Mouse (Mus musculus) G1E (cell line): Measurements from ENCODE around the gene Fer. TPM values are rescaled to one million over a fixed set of nuclear protein-coding genes. Genes with fewer than 3 reads are reported as not detected.
A peak's percentile ranks its signal among the peaks of the same experiment; 100 is the strongest.

Source experiments
- ATAC-seq: 2 replicates; pipeline ENCODE4 v1.8.0; 2016; ENCODE audit warnings: mild to moderate bottlenecking; ENCODE audit not compliant: insufficient number of reproducible peaks, poor library complexity, low FRiP score, severe bottlenecking; ENCODE audit errors: extremely low read depth
- DNase-seq: peaks from one replicate; pipeline ENCODE4 v3.0.0; 2012; ENCODE audit warnings: low spot score
- H3K27me3 ChIP-seq: 2 replicates; pipeline ENCODE4 v1.6.1; 2012; ENCODE audit warnings: mild to moderate bottlenecking, low read length, inconsistent platforms; ENCODE audit not compliant: insufficient read depth
- H3K36me3 ChIP-seq: replicated peaks from 2 replicates; pipeline ENCODE3; 2012; ENCODE audit warnings: mild to moderate bottlenecking, inconsistent platforms
- H3K4me1 ChIP-seq: 2 replicates; pipeline ENCODE4 v1.6.1; 2012; ENCODE audit warnings: low read depth, low read length, inconsistent platforms, mixed read lengths; ENCODE audit not compliant: insufficient read depth
- H3K4me3 ChIP-seq: 2 replicates; pipeline ENCODE4 v1.5.1; 2012; ENCODE audit warnings: low read depth, mild to moderate bottlenecking, inconsistent platforms, low read length, moderate library complexity, mixed read lengths
- H3K9me3 ChIP-seq: replicated peaks from 2 replicates; pipeline ENCODE4 v1.6.1; 2012; ENCODE audit warnings: inconsistent platforms
- CTCF ChIP-seq: IDR thresholded peaks from 2 replicates; pipeline ENCODE4 v1.5.1; 2012; ENCODE audit warnings: low read depth, low read length, inconsistent platforms, mixed read lengths
- GATA1 ChIP-seq: IDR thresholded peaks from 2 replicates; pipeline ENCODE4 v1.6.1; 2012; ENCODE audit warnings: borderline replicate concordance, low read length, inconsistent platforms, mixed read lengths
- GATA2 ChIP-seq: IDR thresholded peaks from 2 replicates; pipeline ENCODE4 v1.6.1; 2012; ENCODE audit warnings: low read depth, low read length, inconsistent platforms, borderline replicate concordance
- POLR2AphosphoS5 ChIP-seq: IDR thresholded peaks from 2 replicates; pipeline ENCODE4 v1.6.1; 2012; ENCODE audit warnings: low read depth, low read length, inconsistent platforms; ENCODE audit not compliant: insufficient replicate concordance
- TAL1 ChIP-seq: conservative IDR thresholded peaks from 2 replicates; pipeline ENCODE4 v1.6.1; 2012; ENCODE audit warnings: low read depth, low read length, inconsistent platforms, mixed read lengths
- polyA plus RNA-seq: library from polyadenylated mRNA; stranded (reverse); fragments of >175 nt; gene quantifications from 2 replicates; pipeline ENCODE4 v1.2.3, GENCODE M21; 2012
- total RNA-seq, 2 experiments: library from RNA; stranded (forward) in 1 of 2; stranded (reverse) in 1 of 2; fragments of 200-1000 nt in 1 of 2; fragments of >200 nt in 1 of 2; fragmentation: Nextera tagmentation in 1 of 2; gene quantifications; 2 replicates each; pipeline ENCODE4 v1.2.3; 2014 to 2017

Fer gene
- total and polyA plus RNA-seq, 3 experiments = 1.9 to 39.8 (median 27.9) TPM

DNA sequence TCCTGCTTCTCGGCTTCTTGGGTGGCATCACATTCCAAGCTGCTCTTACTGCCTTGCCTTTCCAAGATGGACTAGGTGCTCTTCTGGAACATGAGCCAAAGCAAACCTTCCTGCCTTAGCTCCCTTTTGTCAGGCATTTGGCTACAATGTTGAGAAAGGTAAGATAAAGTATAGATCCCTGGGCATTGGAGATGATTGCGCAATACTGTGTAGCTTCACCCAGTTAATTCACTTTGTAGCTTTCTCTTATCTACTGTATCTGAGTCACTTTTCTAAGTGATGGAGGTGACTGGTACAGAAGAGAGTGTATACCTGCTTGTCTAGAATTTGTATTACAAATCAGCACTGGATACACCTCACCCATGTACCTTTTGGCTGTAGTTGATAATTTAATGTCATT is 24.1 kb downstream of the Fer start:
- Histone ChIP-seq H3K27me3 (no peaks in the 10 kb centered on the region), H3K9me3 (no peaks in the 10 kb centered on the region), H3K4me1 (peaks cover 2% of the 10 kb centered on the region; the same call in 1 of the 2 replicates), H3K4me3 (no peak overlapping the region), H3K36me3 (peaks cover 5% of the 10 kb centered on the region)
- DNase-seq (no peak), ATAC-seq (no peak)
- TF ChIP-seq POLR2AphosphoS5 (no peak), GATA1 (no peak), CTCF (no peak), TAL1 (no peak), GATA2 (no peak)

DNA sequence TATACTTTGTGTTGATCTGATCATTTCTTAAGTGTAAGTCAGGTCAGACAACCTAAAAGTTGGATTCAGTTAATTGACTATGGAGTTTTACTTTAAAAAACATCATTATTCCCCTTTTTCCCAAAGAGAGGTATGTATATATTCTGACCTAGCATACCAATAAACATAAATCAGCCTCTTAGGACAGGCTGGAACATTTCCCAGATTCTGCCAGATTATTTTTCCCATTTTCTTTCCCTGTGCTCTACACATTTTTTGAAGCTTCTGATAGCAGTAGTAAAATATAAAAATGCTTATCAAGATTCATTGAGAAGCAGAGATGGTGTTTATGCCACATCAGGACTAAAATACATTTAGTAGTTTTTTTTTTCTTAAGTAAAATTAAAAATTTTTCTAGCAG is 27.7 kb downstream of the Fer start:
- no peak overlapping the region for H3K4me3 ChIP-seq
- H3K27me3 ChIP-seq = no peaks in the 10 kb centered on the region
- DNase-seq (no peak), ATAC-seq (no peak)
- peaks cover 5% of the 10 kb centered on the region for H3K36me3 ChIP-seq
- TF ChIP-seq CTCF = no peak
- TF ChIP-seq POLR2AphosphoS5 = no peak
- no peak for TF ChIP-seq TAL1
- H3K9me3 ChIP-seq = no peaks in the 10 kb centered on the region
- peaks cover 2% of the 10 kb centered on the region for H3K4me1 ChIP-seq

DNA sequence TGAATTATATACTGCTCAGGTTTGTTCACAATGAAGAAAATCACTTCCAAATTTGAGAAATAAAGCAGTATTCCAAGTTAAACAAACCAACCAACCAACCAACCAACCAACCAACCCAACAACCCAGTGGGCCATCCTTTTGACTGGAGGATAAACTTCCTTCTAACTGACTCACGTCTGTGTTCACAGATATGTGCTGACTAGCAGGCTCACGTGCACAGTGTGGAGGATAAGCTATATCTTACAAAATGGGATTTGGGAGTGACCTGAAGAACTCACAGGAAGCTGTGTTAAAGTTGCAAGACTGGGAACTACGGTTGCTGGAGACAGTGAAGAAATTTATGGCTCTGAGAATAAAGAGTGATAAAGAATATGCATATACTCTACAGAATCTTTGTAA is 33.0 kb downstream of the Fer start:
- no peak for DNase-seq
- Histone ChIP-seq H3K4me3 (no peak overlapping the region), H3K27me3 (no peaks in the 10 kb centered on the region), H3K4me1 (no peaks in the 10 kb centered on the region; the same call in 1 of the 2 replicates), H3K36me3 (peaks cover 19% of the 10 kb centered on the region), H3K9me3 (no peaks in the 10 kb centered on the region)
- ATAC-seq = no peak
- TF ChIP-seq POLR2AphosphoS5 (no peak), CTCF (no peak), GATA2 (no peak), GATA1 (no peak), TAL1 (no peak)

DNA sequence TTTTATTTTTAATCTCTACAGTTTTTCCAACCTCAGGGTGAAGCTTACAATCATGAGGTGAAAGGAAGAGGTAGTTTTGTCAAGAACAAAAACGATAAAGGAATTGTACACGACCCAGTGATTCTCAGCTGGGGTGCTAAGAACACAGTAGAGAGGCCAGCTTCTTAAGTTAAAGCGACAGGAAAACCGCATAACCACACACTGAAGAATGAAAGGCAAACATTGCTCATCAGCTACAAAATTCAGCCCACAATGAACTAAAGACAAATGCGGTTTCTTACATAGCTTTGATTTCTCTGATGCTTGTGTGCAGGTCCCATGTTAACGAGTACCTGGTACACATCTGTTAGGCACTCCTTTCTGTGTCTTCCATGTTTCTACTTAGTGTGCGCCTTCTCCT is 34.2 kb downstream of the Fer start:
- no peak overlapping the region for H3K4me3 ChIP-seq
- ATAC-seq (no peak), DNase-seq (no peak)
- no peaks in the 10 kb centered on the region for H3K27me3 ChIP-seq
- no peaks in the 10 kb centered on the region; the same call in 1 of the 2 replicates for H3K4me1 ChIP-seq
- H3K9me3 ChIP-seq = no peaks in the 10 kb centered on the region
- H3K36me3 ChIP-seq = peaks cover 19% of the 10 kb centered on the region
- no peak for TF ChIP-seq CTCF
- no peak for TF ChIP-seq GATA2
- no peak for TF ChIP-seq POLR2AphosphoS5
- TF ChIP-seq GATA1 = no peak
- TF ChIP-seq TAL1 = no peak

DNA sequence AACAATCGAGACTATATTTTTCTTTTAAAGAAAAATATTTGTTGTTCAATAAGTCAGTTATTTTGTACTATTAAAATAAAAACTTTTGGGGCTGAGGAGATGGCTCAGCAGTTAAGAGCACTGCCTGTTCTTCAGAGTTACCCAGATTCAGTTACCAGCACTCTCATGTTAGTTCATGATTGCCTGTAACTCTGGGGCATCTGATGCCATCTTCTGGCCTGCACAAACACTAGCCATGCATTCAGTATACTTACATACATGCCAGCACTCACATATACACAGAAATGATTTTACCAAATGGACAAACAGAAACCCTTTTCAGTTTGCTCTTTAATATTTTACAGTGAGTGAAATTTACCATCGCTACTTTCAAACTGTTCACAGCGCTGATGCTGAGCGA is 46.4 kb downstream of the Fer start:
- H3K27me3 ChIP-seq = no peaks in the 10 kb centered on the region
- TF ChIP-seq POLR2AphosphoS5 (no peak), TAL1 (no peak), GATA1 (no peak), CTCF (no peak), GATA2 (no peak)
- H3K4me1 ChIP-seq = no peaks in the 10 kb centered on the region
- H3K36me3 ChIP-seq = peaks cover 17% of the 10 kb centered on the region
- no peak for ATAC-seq
- H3K9me3 ChIP-seq = no peaks in the 10 kb centered on the region
- DNase-seq = no peak
- no peak overlapping the region for H3K4me3 ChIP-seq

DNA sequence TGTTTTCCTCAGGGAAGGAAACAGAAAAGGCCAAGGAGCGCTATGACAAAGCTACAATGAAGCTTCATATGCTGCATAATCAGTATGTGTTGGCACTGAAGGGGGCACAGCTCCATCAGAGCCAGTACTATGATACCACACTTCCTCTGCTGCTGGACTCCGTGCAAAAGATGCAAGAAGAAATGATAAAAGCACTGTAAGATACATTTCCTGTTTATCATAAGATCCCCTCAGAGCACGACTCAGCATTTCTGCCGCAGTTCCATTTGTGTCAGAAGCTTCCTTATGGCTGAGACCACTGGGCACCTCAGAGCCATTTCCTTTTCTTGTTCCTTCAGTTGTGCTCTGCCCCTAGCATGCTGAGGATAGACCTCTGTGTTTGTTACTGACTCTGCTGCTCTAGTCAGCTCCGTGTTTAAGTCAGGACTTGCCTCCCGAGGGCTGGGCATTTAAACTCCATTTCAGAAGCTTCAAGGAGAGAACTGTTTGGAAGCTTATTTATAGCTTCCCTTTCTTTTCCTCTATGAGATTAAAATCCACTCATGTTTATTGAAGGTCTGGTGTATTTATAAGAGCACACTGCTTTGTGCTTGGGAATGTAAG is 58.8 kb downstream of the Fer start:
- Histone ChIP-seq H3K4me1 (peaks cover 7% of the 10 kb centered on the region), H3K36me3 (peaks cover 16% of the 10 kb centered on the region), H3K4me3 (no peak overlapping the region), H3K9me3 (no peaks in the 10 kb centered on the region), H3K27me3 (no peaks in the 10 kb centered on the region)
- DNase-seq (no peak), ATAC-seq (peak; percentile 49)
- TF ChIP-seq POLR2AphosphoS5 (no peak), TAL1 (no peak), GATA2 (no peak), CTCF (no peak), GATA1 (no peak)
